Mouse (Mus musculus) layer of hippocampus, postnatal 10 days (tissue): ENCODE results near the gene Lrrc30. TPM values are rescaled to one million over a fixed set of nuclear protein-coding genes. Genes with fewer than 3 reads are reported as not detected.

Experiments
- DNase-seq, 2 experiments: peaks; one replicate each; pipeline ENCODE4 v3.0.0; 2021; ENCODE audit warnings: low spot score in 2 of 2
- total RNA-seq, 2 experiments: library from RNA; stranded (reverse); gene quantifications; 2 replicates each; pipeline ENCODE4 v1.2.3; 2021

The Lrrc30 gene
- total RNA-seq, 2 experiments from 2014 or later: not detected

DNA sequence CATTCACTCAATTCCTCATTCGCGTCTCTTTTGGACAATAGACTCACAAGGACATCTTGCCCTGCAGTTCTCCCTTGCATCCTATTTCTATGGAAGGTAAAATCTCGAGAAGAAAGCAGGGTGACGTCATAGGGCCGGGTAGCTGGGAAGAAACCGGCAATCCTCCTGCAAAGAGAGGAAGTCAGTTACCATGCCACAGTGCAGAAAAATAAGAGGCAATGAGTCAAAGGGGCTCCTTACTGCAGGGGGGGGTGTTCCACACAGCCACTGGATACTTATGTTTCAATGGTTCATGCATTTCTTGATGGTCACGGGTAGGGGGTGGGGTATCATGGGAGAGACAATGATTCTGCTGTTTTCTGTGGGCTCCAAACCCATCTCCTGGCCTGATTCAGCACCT lies 49.1 kb downstream of the Lrrc30 start:
- DNase-seq: no peak

DNA sequence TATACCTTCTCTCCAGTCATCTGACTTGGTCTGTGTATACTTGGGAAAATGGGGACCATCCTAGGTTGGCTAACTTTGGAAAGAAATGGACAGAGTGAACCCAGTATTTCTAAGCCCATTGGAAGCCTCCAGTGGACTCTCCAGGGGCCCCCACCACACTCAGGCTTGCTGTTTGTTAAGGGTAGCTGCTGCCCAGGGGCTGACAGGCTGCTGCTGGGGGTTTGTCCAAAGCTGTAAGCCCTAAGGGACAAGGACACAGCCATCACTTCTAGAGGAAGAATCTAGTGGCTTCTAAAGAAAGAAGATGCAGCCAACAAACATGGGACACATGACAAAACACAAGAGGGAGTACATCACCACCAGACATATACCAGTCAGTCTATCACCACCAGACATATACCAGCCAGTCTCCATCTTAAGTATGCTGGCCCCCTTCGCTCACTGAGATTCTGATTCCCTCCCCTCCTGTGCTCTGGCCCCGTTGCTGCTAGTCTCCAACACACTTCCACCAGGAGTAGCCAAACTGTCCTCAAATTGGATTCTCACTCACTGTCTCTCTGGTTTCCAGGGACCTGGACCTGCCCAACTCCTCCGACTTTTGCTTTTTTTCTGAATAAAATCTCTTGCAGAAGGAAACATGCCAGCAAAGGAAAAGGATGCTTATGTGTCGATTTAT lies 49.7 kb downstream of the Lrrc30 start:
- DNase-seq: no peak

DNA sequence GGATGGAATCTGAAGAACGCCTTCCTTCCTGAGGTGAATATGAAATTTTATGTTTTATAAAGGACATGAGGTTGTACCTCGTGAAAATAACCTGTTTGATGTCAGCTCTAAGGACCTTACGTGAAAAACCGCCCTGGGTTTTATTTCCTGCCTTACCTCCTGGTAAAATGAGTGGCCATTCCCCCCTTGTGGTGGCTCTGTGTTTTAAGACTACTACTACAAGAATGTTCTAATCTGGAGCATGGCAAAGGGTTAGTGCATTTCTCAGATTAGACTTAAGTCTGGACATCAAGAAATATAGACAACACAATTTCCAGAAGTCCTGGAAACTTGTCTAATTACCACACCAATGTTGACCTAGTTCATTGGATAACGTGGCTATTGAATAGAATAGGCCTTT lies 50.7 kb downstream of the Lrrc30 start:
- no peak for DNase-seq

Other genes starting within 250 kb of the Lrrc30 start
- 1 to 10 TPM; 8.1 to 8.2 TPM for gene Lama1, start 64.5 kb upstream of the Lrrc30 start, total RNA-seq